Mouse (Mus musculus): ENCODE measurements around the gene Nup93.

GRCm38 (mm10) chr8:94345657-94346056 is 131.3 kb downstream of the Nup93 start:
- TF ChIP-seq CTCF (IDR thresholded peaks at IDR 0.05; ENCODE audit: low read depth) (no peak), EP300 (IDR thresholded peaks at IDR 0.05; ENCODE audit: low read depth) (no peak)
